Mouse (Mus musculus) layer of hippocampus, postnatal 10 days (tissue): ENCODE measurements around the gene Slc38a7. TPM values are rescaled to one million over a fixed set of nuclear protein-coding genes. Genes with fewer than 3 reads are reported as not detected.
"Not testable (repeated sequence)": the region's sequence is repeated elsewhere in the genome, so short reads cannot be mapped to it uniquely, and the experiment has no call there.

ENCODE experiments used
- DNase-seq, 2 experiments: peaks; one replicate each; pipeline ENCODE4 v3.0.0; 2021; ENCODE audit warnings: low spot score in 2 of 2
- total RNA-seq, 2 experiments: library from RNA; stranded (reverse); gene quantifications; 2 replicates each; pipeline ENCODE4 v1.2.3; 2021

Gene Slc38a7
- total RNA-seq, 2 experiments from 2014 or later, result 30.8 to 34.1 TPM

DNA sequence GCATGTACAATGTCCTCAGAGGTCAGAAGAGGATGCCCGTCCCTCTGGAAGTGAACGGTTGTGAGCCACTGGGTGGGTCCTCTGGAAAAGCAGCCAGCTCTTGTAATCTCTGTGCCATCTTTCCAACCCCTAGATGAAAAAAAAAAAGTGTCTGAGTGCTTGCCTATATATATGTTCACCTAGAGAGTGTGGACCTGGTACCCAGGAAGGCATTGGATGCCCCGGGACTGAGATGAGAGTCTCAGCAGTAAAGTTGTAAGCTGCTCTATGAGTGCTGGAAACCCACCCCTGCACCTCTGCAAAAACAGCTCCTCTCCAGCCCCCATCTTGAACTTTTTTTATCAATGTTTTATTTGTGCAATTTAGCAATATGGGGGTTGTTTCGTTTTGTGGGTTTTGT, 44.7 kb downstream of the Slc38a7 start:
- DNase-seq, result no peak

DNA sequence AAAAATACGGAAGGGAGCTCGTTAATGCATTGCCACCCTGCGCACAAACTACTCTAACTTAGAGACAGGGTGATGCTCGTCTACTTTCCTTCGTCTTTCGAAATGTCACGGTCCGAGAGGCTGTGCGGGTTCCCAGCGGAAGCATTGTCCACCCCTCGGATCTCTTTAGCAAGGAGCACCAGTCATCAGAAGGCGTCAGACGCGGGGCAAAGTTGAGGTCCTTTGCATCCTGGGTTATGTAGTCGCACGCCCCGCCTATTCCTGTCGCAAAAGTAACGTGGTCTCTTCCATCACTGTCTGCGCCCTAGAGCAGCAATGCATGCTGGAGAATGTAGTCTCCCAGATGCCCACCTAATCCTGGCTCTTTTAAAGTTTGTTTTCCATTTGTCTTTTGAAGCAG, 45.5 kb downstream of the Slc38a7 start:
- peak; percentile 90 to 91 for DNase-seq

DNA sequence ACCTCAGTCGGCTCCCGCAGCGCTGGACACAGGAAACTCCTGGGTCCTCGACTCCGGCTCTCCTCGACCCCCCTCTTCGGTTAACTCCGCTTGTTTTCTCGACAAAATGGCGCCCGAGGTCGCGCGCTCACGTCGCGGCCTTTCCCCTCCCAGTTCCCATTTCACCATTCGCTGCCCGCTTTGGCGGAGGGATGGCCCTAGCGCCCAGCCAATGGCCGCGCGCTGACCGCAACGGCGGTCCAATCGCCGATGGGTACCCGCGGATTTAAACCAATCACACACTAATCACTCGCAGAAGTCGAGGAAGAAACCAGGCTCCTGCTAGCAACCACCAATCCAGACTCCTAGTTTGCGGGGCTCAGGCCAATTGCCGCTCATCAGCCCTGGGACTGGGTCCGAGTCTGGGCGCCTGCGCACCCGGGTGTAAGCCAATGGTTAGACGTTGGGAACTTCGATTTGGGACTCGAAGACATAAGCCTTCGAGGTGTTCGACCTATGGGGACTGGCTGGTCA, 46.0 kb downstream of the Slc38a7 start, which contains the start of gene Cnot1:
Gene Cnot1, minus strand, starts transcription at position 134 of the 513 bp plus-strand sequence.
- DNase-seq, result peak; percentile 98

DNA sequence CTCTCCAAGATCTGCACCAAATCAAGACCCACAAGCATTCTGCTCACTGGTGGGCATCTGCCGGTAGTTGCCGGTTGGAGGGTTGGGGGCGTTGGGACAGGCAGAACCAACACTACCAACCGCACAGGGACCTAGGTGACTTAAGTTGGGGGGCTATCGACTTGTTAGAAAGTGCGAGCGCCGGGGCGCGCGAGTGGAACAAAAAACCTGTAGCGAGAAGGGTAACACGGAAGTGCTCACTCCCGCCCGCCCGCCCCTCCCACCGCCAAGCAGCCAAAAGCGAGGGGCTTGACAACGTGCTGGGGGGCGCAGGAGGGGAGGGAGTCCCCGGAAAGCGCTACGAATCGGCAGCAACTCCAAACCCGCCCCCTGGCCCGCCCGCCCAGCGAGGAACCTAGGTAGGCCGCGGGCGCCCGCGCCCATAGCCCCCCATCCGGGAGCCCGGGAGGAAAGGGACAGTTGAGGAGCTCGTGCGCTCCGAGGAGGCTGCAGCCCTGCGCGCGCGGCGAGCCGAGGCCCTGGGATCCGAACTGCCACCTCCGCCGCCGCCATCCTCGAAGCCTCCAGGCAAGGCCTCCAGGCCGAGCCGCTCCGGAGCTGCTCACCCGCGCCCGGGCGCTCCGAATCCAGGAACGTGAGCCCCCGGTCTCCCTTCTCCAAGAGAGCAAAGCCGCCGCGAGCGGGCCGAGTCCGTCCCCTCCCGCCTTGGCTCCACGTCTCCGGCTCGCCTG, 46.7 kb downstream of the Slc38a7 start:
- DNase-seq, result peak in 1 of 2 experiments; percentile 10

DNA sequence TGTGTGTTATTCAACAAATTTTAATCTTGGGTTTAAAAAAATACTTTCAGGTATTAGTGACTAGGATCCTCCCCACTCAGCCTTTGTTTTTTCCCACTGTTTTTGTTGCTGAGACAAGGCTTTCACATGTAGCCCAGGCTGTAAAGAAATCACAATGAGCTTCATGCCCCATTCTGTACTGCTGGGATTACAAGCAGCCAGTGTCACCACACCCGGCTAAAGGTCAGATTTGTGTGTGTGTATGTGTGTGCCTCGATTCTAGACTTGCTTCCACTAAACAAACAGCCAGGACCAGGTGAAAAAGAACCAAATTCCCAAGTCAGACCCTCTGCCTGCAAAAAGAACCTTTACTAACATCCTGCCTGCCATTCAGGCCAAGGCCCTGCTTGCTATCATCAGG, 47.9 kb downstream of the Slc38a7 start:
- DNase-seq, result no peak

DNA sequence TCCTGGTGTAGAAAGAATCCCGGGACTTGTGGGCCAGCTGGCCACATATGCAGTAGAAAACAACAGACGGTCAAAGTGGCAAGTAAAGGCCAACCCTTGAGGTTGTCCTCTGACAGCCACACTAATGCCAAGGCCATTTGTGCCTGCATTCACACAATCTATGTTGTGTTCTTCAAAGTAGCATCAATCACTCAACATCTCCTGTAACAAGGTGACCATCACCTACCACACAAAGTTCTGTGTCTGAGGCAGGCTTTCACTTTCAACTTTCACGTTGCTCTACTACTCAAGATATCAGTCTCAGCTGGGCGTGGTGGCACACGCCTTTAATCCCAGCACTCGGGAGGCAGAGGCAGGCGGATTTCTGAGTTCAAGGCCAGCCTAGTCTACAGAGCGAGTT, 51.1 kb downstream of the Slc38a7 start:
- DNase-seq, result no peak

DNA sequence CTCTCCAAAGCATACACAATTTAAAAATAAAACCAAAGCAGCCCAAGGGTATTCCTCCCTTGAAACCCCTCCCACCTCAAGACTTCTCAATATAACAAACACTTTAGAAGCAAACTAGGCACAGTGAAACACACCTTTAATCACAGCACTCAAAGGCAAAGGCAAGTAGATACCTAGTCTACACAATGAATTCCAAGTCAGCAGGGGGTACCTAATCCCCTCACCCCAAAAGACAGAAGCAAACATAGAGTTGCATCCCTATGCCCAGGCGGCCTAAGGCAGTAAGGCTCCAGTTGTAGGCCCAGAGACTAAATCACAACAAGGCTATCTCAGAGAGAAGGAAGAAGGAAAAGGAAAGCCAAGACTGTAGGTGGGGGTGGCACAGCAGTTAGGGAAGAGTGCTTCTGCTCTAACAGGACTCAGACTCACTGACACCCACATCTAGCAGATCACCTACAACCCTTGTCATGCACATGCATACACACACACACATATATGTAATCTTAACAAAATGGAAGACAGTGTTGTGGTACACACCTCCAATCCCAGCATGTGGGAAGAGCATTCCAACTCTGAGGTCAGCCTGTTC, 51.8 kb downstream of the Slc38a7 start:
- no peak for DNase-seq

DNA sequence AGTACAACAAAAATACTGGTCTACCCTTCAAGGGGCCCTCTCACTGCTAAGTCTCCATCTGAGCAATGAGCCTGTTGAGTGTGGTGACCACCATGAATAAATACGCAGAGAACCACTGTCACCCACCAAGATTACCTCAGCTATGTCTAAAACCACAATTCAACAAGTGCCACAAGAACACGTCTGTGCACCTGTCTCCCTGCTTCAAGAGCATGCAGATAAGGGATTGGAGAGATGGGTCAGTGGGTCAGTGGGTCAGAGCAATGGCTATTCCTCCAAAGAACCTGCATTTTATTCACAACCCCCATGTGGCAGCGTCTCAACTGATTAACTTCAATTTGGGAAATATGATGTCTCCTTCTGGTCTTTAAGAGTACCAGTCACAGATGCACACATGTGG, 53.0 kb downstream of the Slc38a7 start:
- no peak for DNase-seq

DNA sequence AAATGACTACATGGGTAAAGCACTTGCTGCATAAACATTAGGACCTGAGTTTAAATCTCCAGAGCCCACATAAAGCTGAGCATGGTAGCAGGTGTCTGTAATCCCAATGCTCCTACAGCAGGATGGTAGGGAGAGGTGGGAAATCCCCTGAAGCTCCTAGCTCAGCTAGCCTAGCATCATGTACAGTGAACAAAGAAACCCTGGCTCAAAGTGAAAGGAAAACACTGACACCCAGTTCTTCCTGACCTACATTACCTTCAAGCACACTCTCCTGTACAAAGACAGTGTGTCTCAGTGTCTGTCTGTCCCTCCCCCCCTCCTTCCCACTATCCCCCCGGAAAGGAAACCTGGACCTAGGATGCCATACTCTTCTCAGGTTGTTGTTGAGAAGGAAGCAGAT, 53.4 kb downstream of the Slc38a7 start:
- DNase-seq, result no peak

DNA sequence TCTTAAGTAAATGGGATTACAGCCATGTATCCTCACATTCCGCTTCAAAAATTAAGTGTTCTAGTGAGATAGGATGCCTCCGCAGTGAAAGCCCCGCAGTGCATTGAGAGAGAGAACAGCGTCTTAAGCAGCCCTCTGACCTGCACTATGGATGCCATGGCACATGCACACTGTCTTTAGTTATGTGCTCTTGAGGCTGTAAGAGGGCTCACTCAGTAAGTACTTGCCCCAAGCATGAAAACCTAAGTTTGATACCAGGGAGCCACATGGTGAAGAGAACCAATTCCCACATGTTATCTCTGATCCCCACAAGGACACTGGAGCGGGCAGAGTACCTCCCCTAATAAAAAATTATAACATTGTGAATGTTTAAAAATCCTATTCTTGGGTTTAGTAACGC, 54.2 kb downstream of the Slc38a7 start:
- no peak for DNase-seq

DNA sequence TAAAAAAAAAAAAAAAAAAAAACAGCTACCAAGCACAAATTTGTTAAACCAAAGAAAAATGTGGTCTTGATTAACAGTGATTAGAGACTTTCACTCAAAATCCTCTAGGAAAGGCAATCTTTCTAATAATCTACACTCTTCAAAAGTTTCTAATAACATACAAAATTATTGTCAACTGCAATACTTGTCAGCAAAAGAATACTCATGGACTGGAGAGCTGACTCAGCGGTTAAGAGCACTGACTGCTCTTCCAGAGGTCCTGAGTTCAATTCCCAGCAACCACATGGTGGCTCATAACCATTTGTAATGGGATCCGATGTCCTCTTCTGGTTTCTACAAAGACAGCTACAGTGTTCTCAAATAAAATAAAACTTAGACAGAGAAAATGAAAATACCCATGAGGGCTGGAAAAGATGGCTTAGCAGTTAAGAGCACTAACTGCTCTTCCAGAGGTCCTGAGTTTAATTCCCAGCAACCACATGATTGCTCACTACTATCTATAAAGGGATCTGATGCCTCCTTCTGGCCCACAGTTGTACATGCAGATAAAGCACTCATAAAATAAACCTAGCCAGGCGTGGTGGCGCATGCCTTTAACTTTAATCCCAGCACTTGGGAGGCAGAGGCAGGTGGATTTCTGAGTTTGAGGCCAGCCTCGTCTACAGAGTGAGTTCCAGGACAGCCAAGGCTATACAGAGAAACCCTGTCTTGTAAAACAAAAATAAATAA, 57.8 kb downstream of the Slc38a7 start:
- not testable (repeated sequence) for DNase-seq

Other genes starting within 250 kb of the Slc38a7 start
- 1 to 10 TPM; 2.5 to 2.6 TPM for gene Gins3, start 220.1 kb downstream of the Slc38a7 start, total RNA-seq
- 1,000 to 10,000 TPM; 1,214 to 1,219 TPM for gene Ndrg4, start 176.6 kb downstream of the Slc38a7 start, total RNA-seq
- gene Setd6, start 137.7 kb downstream of the Slc38a7 start, total RNA-seq, result 10 to 100 TPM; 21.7 to 27.4 TPM
- gene Cnot1, start 46.1 kb downstream of the Slc38a7 start, total RNA-seq, result 100 to 1,000 TPM; 134 to 144 TPM
- 100 to 1,000 TPM; 165 to 170 TPM for gene Sap18b, start 28.2 kb downstream of the Slc38a7 start, total RNA-seq
- gene Got2, start 35.0 kb upstream of the Slc38a7 start, total RNA-seq, result 100 to 1,000 TPM; 196 to 216 TPM